Mouse (Mus musculus) thymus, adult 2 months (tissue): ENCODE measurements around the gene Ralgps2.

Source experiments
- CTCF ChIP-seq: fragments of 200-500 bp; IDR thresholded peaks from 2 replicates; pipeline ENCODE4 v1.5.1; 2012; ENCODE audit warnings: mild to moderate bottlenecking, control low read depth, low read length, moderate library complexity, borderline replicate concordance; ENCODE audit not compliant: control insufficient read depth, poor library complexity, insufficient read depth; ENCODE audit errors: extremely low read depth
- POLR2A ChIP-seq: fragments of 200-500 bp; IDR thresholded peaks from 2 replicates; pipeline ENCODE4 v1.6.1; 2012; ENCODE audit warnings: mild to moderate bottlenecking, low read length, control low read depth, moderate library complexity; ENCODE audit not compliant: control insufficient read depth, poor library complexity, insufficient read depth; ENCODE audit errors: extremely low read depth

- no peak for TF ChIP-seq POLR2A
- no peak for TF ChIP-seq CTCF
Observed at GRCm38 (mm10) chr1:156964586-156964932, 25.1 kb upstream of the Ralgps2 start.
